Mouse (Mus musculus) heart, embryonic 14.5 days (tissue): ENCODE measurements at regions not wholly inside any gene's neighbourhood (a gene's known extent, or its start where the extent isn't known, plus 50 kb on each side); places are given as distances from the start of the nearest gene placed in this dataset.
"Not testable (repeated sequence)": the region's sequence is repeated elsewhere in the genome, so short reads cannot be mapped to it uniquely, and the experiment has no call there.

Source experiments
- ATAC-seq: fragments of 200-750 bp; cut with Nextera tagmentation; 2 replicates; pipeline ENCODE4 v1.8.0; 2017; ENCODE audit warnings: low read depth, moderate TSS enrichment; ENCODE audit not compliant: insufficient number of reproducible peaks, insufficient read depth, low FRiP score
- H3K27ac ChIP-seq, 2 experiments: fragments of 200-500 bp in 1 of 2; fragments of 300-500 bp in 1 of 2; sonication (generic) in 1 of 2; replicated peaks in 1 of 2; 2 replicates each; pipeline ENCODE4 v1.5.1; 2012 to 2014; ENCODE audit warnings: low read depth in 2 of 2, low read length in 2 of 2, control low read depth in 1 of 2, mild to moderate bottlenecking in 1 of 2, mixed read lengths in 1 of 2; ENCODE audit not compliant: control insufficient read depth in 1 of 2, insufficient read depth in 1 of 2
- H3K27me3 ChIP-seq: fragments of 300-500 bp; sonication (generic); 2 replicates; pipeline ENCODE4 v1.6.1; 2014; ENCODE audit warnings: mild to moderate bottlenecking, low read length, control low read depth; ENCODE audit not compliant: control insufficient read depth, insufficient read depth
- H3K36me3 ChIP-seq: fragments of 300-500 bp; sonication (generic); 2 replicates; pipeline ENCODE4 v1.6.1; 2014; ENCODE audit warnings: mild to moderate bottlenecking, control low read depth, low read length, mixed read lengths; ENCODE audit not compliant: control insufficient read depth, insufficient read depth
- H3K4me1 ChIP-seq, 2 experiments: fragments of 200-500 bp in 1 of 2; fragments of 300-500 bp in 1 of 2; sonication (generic) in 1 of 2; 2 replicates each; pipeline ENCODE4 v1.6.1; 2012 to 2014; ENCODE audit warnings: low read length in 2 of 2, control low read depth in 1 of 2, mixed read lengths in 1 of 2; ENCODE audit not compliant: control insufficient read depth in 2 of 2, insufficient read depth in 2 of 2
- H3K4me2 ChIP-seq: fragments of 300-500 bp; sonication (generic); 2 replicates; pipeline ENCODE4 v1.6.1; 2014; ENCODE audit warnings: mild to moderate bottlenecking, low read length
- H3K4me3 ChIP-seq, 2 experiments: fragments of 200-500 bp in 1 of 2; fragments of 300-500 bp in 1 of 2; sonication (generic) in 1 of 2; 2 replicates each; pipeline ENCODE4 v1.5.1; 2012 to 2014; ENCODE audit warnings: low read length in 2 of 2, mild to moderate bottlenecking in 2 of 2, control low read depth in 1 of 2, low read depth in 1 of 2, moderate library complexity in 1 of 2; ENCODE audit not compliant: control insufficient read depth in 1 of 2, insufficient read depth in 1 of 2
- H3K9ac ChIP-seq: fragments of 300-500 bp; sonication (generic); 2 replicates; pipeline ENCODE4 v1.6.1; 2014; ENCODE audit warnings: mild to moderate bottlenecking, low read length
- H3K9me3 ChIP-seq: fragments of 300-500 bp; sonication (generic); 2 replicates; pipeline ENCODE4 v1.6.1; 2016; ENCODE audit warnings: low read length, control low read depth; ENCODE audit not compliant: control insufficient read depth
- WGBS: fragments of 180-500 bp; shearing (Covaris S2); extraction: QIAGEN DNeasy Blood & Tissue Kit; methylation state at CpG from one replicate; pipeline ENCODE4 v1.1.7; 2014; 5-methylcytosine and 5-hydroxymethylcytosine counted together

DNA sequence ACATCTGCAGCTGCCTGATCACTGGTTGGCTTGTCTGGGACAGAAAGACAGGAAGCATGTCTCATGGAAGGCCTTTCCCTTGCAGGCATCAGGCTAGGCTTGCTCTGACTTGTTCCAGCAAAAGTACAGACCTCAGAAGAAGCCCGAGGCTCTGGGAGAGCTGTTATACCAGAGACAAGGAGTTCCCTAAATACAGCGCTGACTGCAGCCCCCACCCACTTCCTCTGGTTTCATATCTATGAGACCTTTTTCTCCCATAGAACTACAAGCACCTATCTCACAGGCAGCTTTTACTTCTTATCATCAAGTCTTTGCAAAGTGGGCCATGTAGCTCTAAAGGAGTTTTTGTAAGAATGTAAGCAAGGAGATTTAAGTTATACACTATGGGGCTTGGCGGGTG, 312.2 kb upstream of the Vmn1r3 start:
- H3K27ac ChIP-seq, H3K4me2 ChIP-seq, ATAC-seq, H3K9ac ChIP-seq, H3K36me3 ChIP-seq, H3K4me1 ChIP-seq, H3K4me3 ChIP-seq, H3K27me3 ChIP-seq, H3K9me3 ChIP-seq: not testable (repeated sequence)
- WGBS: no CpG with 5 or more reads among the region's 3 CpGs

- WGBS: 54% methylated on average over 1 of the region's 1 CpGs
- H3K4me2 ChIP-seq: not testable (repeated sequence)
Observed at GRCm38 (mm10) chr4:3495987-3496386, 310.8 kb upstream of the Vmn1r3 start.

DNA sequence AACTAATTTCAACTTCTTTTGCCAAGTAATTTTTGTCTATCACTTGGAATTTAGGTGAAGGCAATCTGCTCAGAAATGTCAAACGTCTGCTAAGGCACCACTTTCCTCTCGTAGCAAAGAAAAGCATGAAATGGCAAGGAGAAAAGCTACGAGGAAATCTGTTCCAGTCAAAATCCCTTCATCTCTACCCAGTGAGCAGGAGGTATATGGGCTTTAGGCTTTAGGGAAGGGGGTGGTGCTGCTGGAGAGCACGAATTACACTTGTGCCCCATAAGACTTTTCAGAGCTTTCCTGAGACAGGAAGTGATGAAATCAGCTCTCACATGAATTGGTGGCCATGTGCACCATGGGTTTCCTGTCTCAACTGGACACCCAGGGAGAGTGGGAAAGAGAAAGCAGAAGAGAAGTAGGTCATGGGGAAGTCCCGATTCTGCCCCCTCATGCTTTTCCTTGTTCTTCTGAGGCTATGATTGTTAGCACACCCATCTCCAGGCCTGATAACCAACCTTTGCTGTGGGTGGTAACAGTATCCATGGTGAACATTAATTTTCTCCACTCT, 309.0 kb upstream of the Vmn1r3 start:
- not testable (repeated sequence) for H3K4me3 ChIP-seq, H3K9me3 ChIP-seq, H3K36me3 ChIP-seq, H3K27me3 ChIP-seq, H3K4me1 ChIP-seq, H3K4me2 ChIP-seq, H3K27ac ChIP-seq, H3K9ac ChIP-seq, ATAC-seq
- WGBS: no CpG with 5 or more reads among the region's 5 CpGs

More at GRCm38 (mm10) chr4:3495987-3496386, 310.8 kb upstream of the Vmn1r3 start:
- H3K27me3 ChIP-seq, ATAC-seq, H3K4me3 ChIP-seq, H3K4me1 ChIP-seq, H3K27ac ChIP-seq, H3K9me3 ChIP-seq, H3K9ac ChIP-seq, H3K36me3 ChIP-seq: not testable (repeated sequence)

DNA sequence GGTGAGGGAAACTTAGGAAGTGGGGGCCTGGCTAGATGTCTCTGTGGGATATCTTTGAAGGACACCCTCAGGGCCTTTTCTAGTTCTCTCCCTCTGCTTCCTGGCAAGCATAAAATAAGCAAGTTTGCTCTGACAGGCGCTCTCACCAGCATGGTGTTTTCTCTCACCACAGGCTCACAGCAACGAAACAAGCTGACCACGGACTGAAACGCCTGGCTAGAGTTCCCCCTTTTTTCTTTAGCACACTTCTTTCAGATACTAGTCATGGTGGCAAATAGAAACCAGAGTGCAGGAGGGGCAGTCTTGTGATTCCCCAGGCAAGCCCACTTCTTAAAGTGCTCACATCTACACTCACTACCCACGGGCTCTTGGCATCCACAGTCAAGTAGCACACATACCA, 305.7 kb upstream of the Vmn1r3 start:
- no CpG with 5 or more reads among the region's 5 CpGs for WGBS
- H3K9me3 ChIP-seq, H3K27me3 ChIP-seq, H3K9ac ChIP-seq, H3K4me3 ChIP-seq, H3K36me3 ChIP-seq, ATAC-seq, H3K27ac ChIP-seq, H3K4me2 ChIP-seq, H3K4me1 ChIP-seq: not testable (repeated sequence)

DNA sequence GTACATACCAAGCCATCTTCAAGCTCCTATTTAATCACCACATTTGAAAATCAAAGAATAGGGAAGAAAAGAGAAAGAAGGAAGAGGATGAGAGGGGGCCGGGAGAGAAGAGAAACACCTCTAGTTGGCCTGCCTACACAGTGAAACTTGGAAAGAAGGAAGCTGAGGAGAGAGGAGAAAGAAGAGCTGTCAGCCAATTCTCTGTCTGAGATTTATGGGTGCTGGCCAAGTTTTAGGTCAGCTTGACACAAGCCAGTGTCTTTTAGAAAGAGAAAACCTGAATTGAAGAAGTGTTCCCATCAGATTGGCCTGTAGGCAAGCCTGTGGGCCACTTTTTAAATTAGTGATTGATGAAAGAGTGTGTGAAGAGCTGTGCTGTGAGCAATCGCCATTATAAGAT, 296.9 kb upstream of the Vmn1r3 start:
- Histone ChIP-seq H3K9ac (no peak overlapping the region), H3K4me2 (no peak overlapping the region), H3K4me1 (no peaks in the 10 kb centered on the region), H3K9me3 (0 out of 2 replicates have a peak, but pooled peaks cover 7% of the 10 kb centered on the region), H3K27ac (no peak overlapping the region), H3K36me3 (no peaks in the 10 kb centered on the region), H3K27me3 (no peaks in the 10 kb centered on the region), H3K4me3 (no peak overlapping the region)
- no peak for ATAC-seq
- 73% methylated on average over 2 of the region's 2 CpGs for WGBS

DNA sequence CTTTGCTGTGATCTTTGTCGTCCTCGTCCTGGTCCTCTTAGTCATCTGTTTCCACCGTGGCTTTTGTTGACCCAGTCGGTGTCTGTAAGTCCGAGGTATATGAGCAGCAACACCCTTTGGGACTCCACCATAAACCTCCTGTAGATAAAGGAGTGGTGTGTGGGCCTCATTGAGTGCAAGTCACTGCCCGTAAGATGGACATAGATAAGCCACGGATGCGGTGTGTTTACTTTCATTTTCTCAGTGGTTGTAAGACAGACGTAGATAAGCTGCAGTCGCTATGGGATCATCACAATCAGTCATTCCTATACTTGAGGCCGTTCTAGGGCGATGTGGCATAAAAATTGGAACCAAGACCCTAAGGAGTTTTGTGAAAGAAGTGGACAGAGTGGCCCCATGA, 271.6 kb upstream of the Vmn1r3 start:
- Histone ChIP-seq H3K4me1 (no peaks in the 10 kb centered on the region), H3K4me2 (no peak overlapping the region), H3K36me3 (no peaks in the 10 kb centered on the region), H3K4me3 (no peak overlapping the region), H3K27ac (no peak overlapping the region), H3K9me3 (peaks cover 5% of the 10 kb centered on the region; the same call in 1 of the 2 replicates), H3K9ac (no peak overlapping the region), H3K27me3 (no peaks in the 10 kb centered on the region)
- WGBS: 90% methylated on average over 12 of the region's 12 CpGs
- no peak for ATAC-seq

DNA sequence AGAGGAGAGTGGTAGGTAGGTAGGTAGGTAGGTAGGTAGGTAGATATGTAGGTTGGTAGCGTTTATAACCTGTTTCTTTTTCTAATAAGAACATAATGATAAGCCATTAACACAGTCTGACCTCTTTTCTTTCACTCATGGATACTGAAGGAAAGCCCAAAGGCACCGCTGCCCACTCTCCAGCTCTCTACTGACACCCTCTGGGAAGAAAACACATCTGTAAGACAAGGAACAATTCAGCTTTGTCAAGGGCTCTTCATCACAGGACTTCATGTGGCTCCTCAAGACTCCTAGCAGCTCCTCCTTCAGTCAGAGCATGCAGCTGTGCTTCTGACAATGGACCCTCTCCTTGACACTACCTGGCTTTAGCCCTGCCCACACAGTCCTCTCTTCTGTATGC, 252.2 kb upstream of the Vmn1r3 start:
- not testable (repeated sequence) for H3K9me3 ChIP-seq, H3K4me2 ChIP-seq, H3K9ac ChIP-seq, H3K4me3 ChIP-seq, ATAC-seq, H3K36me3 ChIP-seq, H3K27me3 ChIP-seq, H3K27ac ChIP-seq, H3K4me1 ChIP-seq
- WGBS: 68% methylated on average over 2 of the region's 2 CpGs

GRCm38 (mm10) chr4:3427968-3428367, 242.8 kb upstream of the Vmn1r3 start:
- Histone ChIP-seq H3K4me3 (no peak overlapping the region), H3K9ac (no peak overlapping the region), H3K9me3 (no peaks in the 10 kb centered on the region), H3K4me2 (no peak overlapping the region), H3K27me3 (no peaks in the 10 kb centered on the region), H3K4me1 (no peaks in the 10 kb centered on the region), H3K27ac (no peak overlapping the region), H3K36me3 (no peaks in the 10 kb centered on the region)
- no peak for ATAC-seq
- WGBS: 38% methylated on average over 3 of the region's 3 CpGs
